Mouse (Mus musculus) naive thymus-derived CD4-positive, alpha-beta T cell, adult 2 months (primary cell): ENCODE measurements at regions not wholly inside any gene's neighbourhood (a gene's known extent, or its start where the extent isn't known, plus 50 kb on each side); places are given as distances from the start of the nearest gene placed in this dataset.
"Not testable (repeated sequence)": the region's sequence is repeated elsewhere in the genome, so short reads cannot be mapped to it uniquely, and the experiment has no call there.

Experiments used
- DNase-seq: peaks from one replicate; pipeline ENCODE4 v3.0.0-alpha.2; 2011; ENCODE audit warnings: low read depth

- not testable (repeated sequence) for DNase-seq
Observed at GRCm38 (mm10) chr7:29639591-29639990, 87.2 kb downstream of the Catsperg2 start.

GRCm38 (mm10) chr7:29602356-29602755 lies 83.9 kb upstream of the Sipa1l3 start:
- no peak for DNase-seq

- DNase-seq: no peak
Observed at GRCm38 (mm10) chr7:29601337-29601736, 82.9 kb upstream of the Sipa1l3 start.

- DNase-seq: peak; percentile 40
Observed at GRCm38 (mm10) chr7:29597291-29597690, 78.8 kb upstream of the Sipa1l3 start.

- DNase-seq: no peak
Observed at GRCm38 (mm10) chr7:29578128-29578527, 59.7 kb upstream of the Sipa1l3 start.

GRCm38 (mm10) chr7:29575606-29576005 lies 57.2 kb upstream of the Sipa1l3 start:
- no peak for DNase-seq
